Mouse (Mus musculus) CH12.LX (cell line): ENCODE measurements at regions not wholly inside any gene's neighbourhood (a gene's known extent, or its start where the extent isn't known, plus 50 kb on each side); places are given as distances from the start of the nearest gene placed in this dataset.

ENCODE experiments used
- DNase-seq: peaks from one replicate; pipeline ENCODE4 v3.0.0-alpha.2; 2013; ENCODE audit errors: extremely low read depth
- H3K27ac ChIP-seq: 2 replicates; pipeline ENCODE4 v1.5.1; 2012; ENCODE audit warnings: low read depth, mild to moderate bottlenecking, control low read depth, moderate library complexity; ENCODE audit not compliant: insufficient read depth
- H3K27me3 ChIP-seq: replicated peaks from 2 replicates; pipeline ENCODE3; 2012; ENCODE audit warnings: inconsistent platforms
- H3K36me3 ChIP-seq, 2 experiments: replicated peaks in 1 of 2; 2 replicates each; pipeline versions ENCODE3 to v1.6.1; 2012; ENCODE audit warnings: inconsistent platforms in 1 of 2, low read length in 1 of 2, mild to moderate bottlenecking in 1 of 2, mixed read lengths in 1 of 2, moderate library complexity in 1 of 2; ENCODE audit not compliant: control insufficient read depth in 1 of 2, insufficient read depth in 1 of 2
- H3K4me1 ChIP-seq, 2 experiments: 2 replicates each; pipeline ENCODE4 v1.6.1; 2012; ENCODE audit warnings: inconsistent platforms in 1 of 2, moderate library complexity in 1 of 2; ENCODE audit not compliant: insufficient read depth in 2 of 2, control insufficient read depth in 1 of 2
- H3K4me2 ChIP-seq: 2 replicates; pipeline ENCODE4 v1.6.1; 2012; ENCODE audit warnings: low read depth, mild to moderate bottlenecking, control low read depth; ENCODE audit not compliant: poor library complexity, insufficient read depth, severe bottlenecking
- H3K4me3 ChIP-seq, 3 experiments: fragments of 150-350 bp in 1 of 3; sonication (generic) in 1 of 3; replicated peaks in 1 of 3; 2 replicates each; pipeline versions ENCODE3 to v1.5.1; 2011 to 2012; ENCODE audit warnings: low read depth in 2 of 3, low read length in 2 of 3, mild to moderate bottlenecking in 2 of 3, moderate library complexity in 2 of 3, control low read depth in 1 of 3, improper control_type of control experiment in 1 of 3, inconsistent platforms in 1 of 3, mixed read lengths in 1 of 3; ENCODE audit not compliant: poor library complexity in 1 of 3
- H3K79me2 ChIP-seq: replicated peaks from 2 replicates; pipeline ENCODE4 v1.6.1; 2012; ENCODE audit warnings: mild to moderate bottlenecking, moderate library complexity; ENCODE audit not compliant: control insufficient read depth, poor library complexity, insufficient read depth, severe bottlenecking; ENCODE audit errors: extremely low read depth
- H3K9ac ChIP-seq: 2 replicates; pipeline ENCODE4 v1.6.1; 2012; ENCODE audit warnings: low read depth, mild to moderate bottlenecking, control low read depth, moderate library complexity; ENCODE audit not compliant: insufficient read depth
- H3K9me3 ChIP-seq: replicated peaks from 2 replicates; pipeline ENCODE3; 2012; ENCODE audit warnings: low read length, inconsistent platforms, mixed read lengths
- CHD1 ChIP-seq: IDR thresholded peaks from 2 replicates; pipeline ENCODE4 v1.6.1; 2012; ENCODE audit warnings: low read depth, low read length, improper control_type of control experiment, inconsistent platforms
- CHD2 ChIP-seq: IDR thresholded peaks from 2 replicates; pipeline ENCODE4 v1.6.1; 2011; ENCODE audit warnings: low read length, improper control_type of control experiment
- CTCF ChIP-seq, 2 experiments: IDR thresholded peaks in 1 of 2; conservative IDR thresholded peaks in 1 of 2; 2 replicates each; pipeline ENCODE4 v1.5.1; 2011 to 2012; ENCODE audit warnings: low read depth in 2 of 2, low read length in 2 of 2, improper control_type of control experiment in 1 of 2, inconsistent platforms in 1 of 2, mild to moderate bottlenecking in 1 of 2, moderate library complexity in 1 of 2
- EP300 ChIP-seq: IDR thresholded peaks from 2 replicates; pipeline ENCODE4 v1.6.1; 2011; ENCODE audit warnings: low read length, improper control_type of control experiment
- MAFK ChIP-seq: IDR thresholded peaks from 2 replicates; pipeline ENCODE4 v1.6.1; 2011; ENCODE audit warnings: low read length, improper control_type of control experiment; ENCODE audit not compliant: insufficient replicate concordance
- MEF2A ChIP-seq: IDR thresholded peaks from 2 replicates; pipeline ENCODE4 v1.6.1; 2014; ENCODE audit warnings: low read depth, mild to moderate bottlenecking, inconsistent platforms, low read length, improper control_type of control experiment, borderline replicate concordance
- MYC ChIP-seq: IDR thresholded peaks from 2 replicates; pipeline ENCODE4 v1.6.1; 2011; ENCODE audit warnings: low read depth, mild to moderate bottlenecking, improper control_type of control experiment, low read length
- POLR2AphosphoS2 ChIP-seq: IDR thresholded peaks from 2 replicates; pipeline ENCODE4 v1.6.1; 2011; ENCODE audit warnings: low read depth, low read length, improper control_type of control experiment
- RAD21 ChIP-seq: IDR thresholded peaks from 2 replicates; pipeline ENCODE4 v1.6.1; 2011; ENCODE audit warnings: low read depth, mild to moderate bottlenecking, low read length, improper control_type of control experiment, moderate library complexity
- RCOR1 ChIP-seq: conservative IDR thresholded peaks from 2 replicates; pipeline ENCODE4 v1.6.1; 2012; ENCODE audit warnings: low read depth, mild to moderate bottlenecking, inconsistent platforms, low read length, improper control_type of control experiment
- SIN3A ChIP-seq: IDR thresholded peaks from 2 replicates; pipeline ENCODE4 v1.6.1; 2012; ENCODE audit warnings: low read length, improper control_type of control experiment, inconsistent platforms
- SMC3 ChIP-seq: IDR thresholded peaks from 2 replicates; pipeline ENCODE4 v1.6.1; 2011; ENCODE audit warnings: low read depth, low read length, improper control_type of control experiment
- TBP ChIP-seq: conservative IDR thresholded peaks from 2 replicates; pipeline ENCODE4 v1.6.1; 2011; ENCODE audit warnings: low read depth, low read length, improper control_type of control experiment
- USF2 ChIP-seq: conservative IDR thresholded peaks from 2 replicates; pipeline ENCODE4 v1.6.1; 2011; ENCODE audit warnings: low read depth, low read length, improper control_type of control experiment
- ZNF384 ChIP-seq: IDR thresholded peaks from 2 replicates; pipeline ENCODE4 v1.6.1; 2012; ENCODE audit warnings: low read depth, low read length, improper control_type of control experiment, inconsistent platforms
- dilution Hi-C: fragments of 300-500 bp; cut with MboI; formaldehyde crosslinking; loops from 2 replicates; pipeline ENCODE4 v1.14.3; 2020; ENCODE audit warnings: low sequenced_read_pairs; ENCODE audit not compliant: extremely low pct_unique_long_range_greater_than_20kb, extremely low pct_ligation_motif_present
- in situ Hi-C: fragments of 300-500 bp; cut with MboI; formaldehyde crosslinking; loops from 3 replicates; pipeline ENCODE4 v1.14.3; 2019; ENCODE audit warnings: low sequenced_read_pairs, low pct_ligation_motif_present, low pct_unique_long_range_greater_than_20kb, mixed read lengths

DNA sequence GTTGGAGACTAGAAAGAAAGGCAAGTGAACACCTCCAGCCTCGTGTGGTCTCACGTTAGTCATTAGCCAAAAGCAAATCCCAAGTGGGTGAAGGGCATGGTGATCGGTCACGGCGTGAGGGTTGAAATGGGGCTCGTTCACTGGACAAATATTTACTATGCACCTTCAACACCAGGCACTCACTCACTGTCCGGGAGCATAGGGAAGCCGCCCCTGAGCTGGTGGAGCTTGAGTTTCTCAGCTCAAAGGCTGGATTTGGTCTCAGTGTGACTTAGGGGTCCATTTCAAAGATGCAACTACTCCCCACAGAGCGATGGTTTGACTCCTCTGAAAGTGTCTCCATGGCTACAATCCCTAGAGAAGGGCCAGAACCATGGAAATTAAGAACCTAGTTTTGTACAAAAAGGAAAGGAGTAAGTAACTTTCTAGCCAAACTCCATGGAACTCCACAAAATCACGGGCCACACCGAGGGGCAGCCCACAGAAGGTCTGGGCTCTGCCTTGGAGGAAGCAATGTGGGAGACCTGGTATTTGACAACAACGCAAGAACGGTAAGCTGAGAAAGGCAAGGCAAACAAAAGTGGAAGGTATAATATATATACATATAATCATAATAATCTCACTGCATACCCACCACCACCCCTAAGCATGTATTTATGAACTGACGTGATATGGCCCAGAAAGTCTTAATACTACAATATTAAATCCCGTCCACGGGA lies 318.8 kb upstream of the Noct start:
- H3K79me2 ChIP-seq = no peaks in the 10 kb centered on the region
- TF ChIP-seq EP300 (no peak), CHD1 (no peak), RAD21 (no peak), CHD2 (no peak), MYC (no peak), RCOR1 (no peak), SIN3A (no peak), TBP (no peak), USF2 (no peak), POLR2AphosphoS2 (no peak), ZNF384 (no peak)
- no peak overlapping the region for H3K4me2 ChIP-seq
- no peaks in the 10 kb centered on the region for H3K36me3 ChIP-seq
- no peak overlapping the region for H3K9ac ChIP-seq
- DNase-seq = no peak
- no peaks in the 10 kb centered on the region for H3K9me3 ChIP-seq
- no peak overlapping the region for H3K27ac ChIP-seq
- dilution Hi-C loops = no loop called here
- peaks cover 0 to 8% of the 10 kb centered on the region in 2 experiments; a peak in 2 of 4 replicates for H3K4me1 ChIP-seq
- H3K4me3 ChIP-seq = no peak overlapping the region
- H3K27me3 ChIP-seq = no peaks in the 10 kb centered on the region
- in situ Hi-C loops = loop anchor here (10.0 kb wide), 1 partner anchor 601 kb away; no protein-coding TSS in a partner anchor

DNA sequence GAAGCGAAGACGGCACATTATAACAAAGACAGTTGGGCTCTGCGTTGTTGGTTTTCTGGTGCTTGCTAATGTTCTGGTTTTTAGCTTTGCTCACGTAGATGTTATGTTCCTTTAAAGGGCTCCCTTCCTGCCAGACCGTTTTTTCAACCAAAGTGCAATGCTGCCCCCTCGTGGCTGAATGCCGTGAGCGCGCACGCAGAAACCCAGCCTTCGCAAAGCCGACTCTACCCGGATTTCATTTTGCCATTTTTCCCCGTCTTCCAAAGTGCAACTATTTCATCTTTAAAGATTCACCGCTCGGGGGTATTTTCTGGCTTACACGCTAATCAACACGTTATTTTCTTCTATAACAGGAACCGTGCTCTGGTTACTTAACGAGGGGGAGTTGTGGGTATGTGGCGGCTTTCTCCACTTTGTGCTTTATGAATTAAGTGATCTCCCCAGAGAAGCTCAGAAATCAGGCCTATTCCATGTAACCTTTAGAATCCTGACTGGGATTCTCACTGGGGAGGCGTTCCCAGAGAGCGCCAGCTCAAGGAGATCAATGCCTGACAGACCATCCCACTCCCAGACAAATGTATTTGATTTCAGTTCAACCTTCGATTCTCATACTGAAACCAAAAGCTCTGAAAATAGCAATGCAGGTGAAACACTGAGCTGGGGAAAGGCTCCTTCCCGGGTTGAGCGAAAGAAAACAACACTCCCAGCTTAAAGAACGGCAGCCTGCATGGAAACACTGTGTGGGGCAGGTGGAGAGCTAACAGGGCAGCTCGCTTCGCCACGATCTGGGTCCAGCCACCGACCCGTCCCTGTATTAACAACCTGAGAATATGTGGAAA lies 318.0 kb upstream of the Noct start:
- H3K4me2 ChIP-seq = peak overlapping the region; percentile 35; the same call in 1 of the 2 replicates
- no peaks in the 10 kb centered on the region for H3K36me3 ChIP-seq
- no peak overlapping the region for H3K9ac ChIP-seq
- no peaks in the 10 kb centered on the region for H3K27me3 ChIP-seq
- H3K27ac ChIP-seq = no peak overlapping the region
- no peaks in the 10 kb centered on the region for H3K9me3 ChIP-seq
- dilution Hi-C loops = no loop called here
- H3K4me1 ChIP-seq = peaks cover 0 to 8% of the 10 kb centered on the region in 2 experiments; a peak in 2 of 4 replicates
- TF ChIP-seq MAFK (no peak), CTCF (conservative IDR thresholded peaks at IDR 0.05 in 1 of 2, IDR thresholded peaks at IDR 0.05 in 1 of 2; ENCODE audit: low read depth in 2 of 2, low read length in 2 of 2) (peak; percentile 63 to 68), SMC3 (peak; percentile 57), MEF2A (peak; percentile 44; the same call in 1 of the 2 replicates), RAD21 (peak; percentile 83), POLR2AphosphoS2 (no peak), ZNF384 (no peak)
- TF ChIP-seq, all 38 proteins: peak for 4
- DNase-seq = peak; percentile 79
- peak overlapping the region in 2 of 3 experiments; percentile 14 to 55 for H3K4me3 ChIP-seq
- no peaks in the 10 kb centered on the region for H3K79me2 ChIP-seq
- in situ Hi-C loops = loop anchor here (10.0 kb wide), 1 partner anchor 601 kb away; no protein-coding TSS in a partner anchor
